Mouse (Mus musculus) 416B (cell line): ENCODE data around the gene Thegl.
"Not testable (repeated sequence)": the region's sequence is repeated elsewhere in the genome, so short reads cannot be mapped to it uniquely, and the experiment has no call there.

Experiments
- DNase-seq: peaks from one replicate; pipeline ENCODE4 v3.0.0; 2011; ENCODE audit warnings: low read depth

The Thegl gene

GRCm38 (mm10) chr5:77094510-77095491 lies 79.0 kb downstream of the Thegl start:
- no peak for DNase-seq

GRCm38 (mm10) chr5:77096194-77096593 lies 80.4 kb downstream of the Thegl start:
- not testable (repeated sequence) for DNase-seq

- peak; percentile 45 for DNase-seq
Measured at GRCm38 (mm10) chr5:77097686-77098085, 81.9 kb downstream of the Thegl start.

- DNase-seq: no peak
Measured at GRCm38 (mm10) chr5:77098874-77099273, 83.1 kb downstream of the Thegl start.

GRCm38 (mm10) chr5:77099317-77099996 lies 83.6 kb downstream of the Thegl start:
- DNase-seq: no peak

- no peak for DNase-seq
Measured at GRCm38 (mm10) chr5:77099997-77100380, 84.2 kb downstream of the Thegl start.

GRCm38 (mm10) chr5:77100691-77101090 lies 84.9 kb downstream of the Thegl start:
- no peak for DNase-seq

GRCm38 (mm10) chr5:77102522-77103365 lies 86.9 kb downstream of the Thegl start:
- no peak for DNase-seq

GRCm38 (mm10) chr5:77107146-77107822 lies 91.5 kb downstream of the Thegl start:
- DNase-seq: no peak

GRCm38 (mm10) chr5:77108806-77109205 lies 93.0 kb downstream of the Thegl start:
- no peak for DNase-seq

GRCm38 (mm10) chr5:77109814-77110213 lies 94.0 kb downstream of the Thegl start:
- no peak for DNase-seq
